Mouse (Mus musculus) heart, adult 10 weeks (tissue): ENCODE data around the gene Nxph4. TPM values are rescaled to one million over a fixed set of nuclear protein-coding genes. Genes with fewer than 3 reads are reported as not detected.

Experiments
- polyA plus RNA-seq: library from polyadenylated mRNA; stranded (reverse); fragments of 350-450 nt; fragmentation: Illumina TruSeq; extraction: RNeasy Lipid Tissue Mini Kit (QIAGEN cat#74804); gene quantifications from one replicate; pipeline ENCODE4 v1.2.3, GENCODE M21; 2014; ENCODE audit warnings: low read depth, low replicate concordance

The Nxph4 gene
- polyA plus RNA-seq: not detected

GRCm38 (mm10) chr10:127534036-127534928 lies at the start of gene Nxph4:
Nxph4 (minus strand) TSS chr10:127534559.

GRCm38 (mm10) chr10:127522088-127522581 lies 12.2 kb downstream of the Nxph4 start, which contains the start of gene Shmt2:
Shmt2 (minus strand) TSS chr10:127522444.

GRCm38 (mm10) chr10:127514764-127515163 lies 19.6 kb downstream of the Nxph4 start, which contains the start of gene Ndufa4l2:
Ndufa4l2 (plus strand) TSS chr10:127514967.

GRCm38 (mm10) chr10:127500894-127501893 lies 33.2 kb downstream of the Nxph4 start, which contains the start of gene Stac3:
Stac3 (plus strand) TSS chr10:127501686.

Other genes with a start within 250 kb of the Nxph4 start
- 18.0 TPM for gene Mbd6, start 245.5 kb downstream of the Nxph4 start, polyA plus RNA-seq
- gene Mars, start 222.8 kb downstream of the Nxph4 start, polyA plus RNA-seq: 49.6 TPM
- 2.8 TPM for gene Arhgap9, start 212.6 kb downstream of the Nxph4 start, polyA plus RNA-seq
- gene Gli1, start 192.6 kb downstream of the Nxph4 start, polyA plus RNA-seq: 1.3 TPM
- not detected for gene Inhbe, start 180.1 kb downstream of the Nxph4 start, polyA plus RNA-seq
- gene Inhbc, start 164.1 kb downstream of the Nxph4 start, polyA plus RNA-seq: not detected
- 142 TPM for gene R3hdm2, start 154.2 kb downstream of the Nxph4 start, polyA plus RNA-seq
- gene Stac3, start 32.9 kb downstream of the Nxph4 start, polyA plus RNA-seq: 1.7 TPM
- 37.8 TPM for gene Ndufa4l2, start 19.6 kb downstream of the Nxph4 start, polyA plus RNA-seq
- gene Shmt2, start 12.1 kb downstream of the Nxph4 start, polyA plus RNA-seq: 47.5 TPM
- gene Lrp1, start 86.6 kb upstream of the Nxph4 start, polyA plus RNA-seq: 87.8 TPM
- 48.3 TPM for gene Stat6, start 108.4 kb upstream of the Nxph4 start, polyA plus RNA-seq
- gene Nemp1, start 132.3 kb upstream of the Nxph4 start, polyA plus RNA-seq: 5.4 TPM
- gene Nab2, start 134.0 kb upstream of the Nxph4 start, polyA plus RNA-seq: 10.6 TPM
- gene Myo1a, start 170.6 kb upstream of the Nxph4 start, polyA plus RNA-seq: 0.34 TPM
- gene Tac2, start 189.9 kb upstream of the Nxph4 start, polyA plus RNA-seq: not detected
- 4.4 TPM for gene Zbtb39, start 205.0 kb upstream of the Nxph4 start, polyA plus RNA-seq
- gene Gpr182, start 217.2 kb upstream of the Nxph4 start, polyA plus RNA-seq: 4.0 TPM
- gene Rdh1, start 225.2 kb upstream of the Nxph4 start, polyA plus RNA-seq: not detected
- gene Rdh16f1, start 225.2 kb upstream of the Nxph4 start, polyA plus RNA-seq: not detected
- 0.31 TPM for gene Rdh9, start 241.8 kb upstream of the Nxph4 start, polyA plus RNA-seq